Mouse (Mus musculus) embryonic facial prominence, embryonic 15.5 days (tissue): ENCODE results near the gene Eif3m. TPM values are rescaled to one million over a fixed set of nuclear protein-coding genes. Genes with fewer than 3 reads are reported as not detected.

ENCODE experiments used
- ATAC-seq: fragments of 200-750 bp; cut with Nextera tagmentation; 2 replicates; pipeline ENCODE4 v1.8.0; 2017; ENCODE audit warnings: low read depth, moderate TSS enrichment; ENCODE audit not compliant: insufficient number of reproducible peaks, low FRiP score, low TSS enrichment
- H3K27ac ChIP-seq: fragments of 300-500 bp; sonication (generic); replicated peaks from 2 replicates; pipeline ENCODE4 v1.5.1; 2015; ENCODE audit warnings: mild to moderate bottlenecking, inconsistent platforms
- H3K27me3 ChIP-seq: fragments of 300-500 bp; sonication (generic); 2 replicates; pipeline ENCODE4 v1.6.1; 2015; ENCODE audit warnings: inconsistent platforms
- H3K36me3 ChIP-seq: fragments of 300-500 bp; sonication (generic); 2 replicates; pipeline ENCODE4 v1.6.1; 2015; ENCODE audit warnings: mild to moderate bottlenecking, inconsistent platforms
- H3K4me1 ChIP-seq: fragments of 300-500 bp; sonication (generic); 2 replicates; pipeline ENCODE4 v1.6.1; 2015; ENCODE audit warnings: inconsistent platforms
- H3K4me2 ChIP-seq: fragments of 300-500 bp; sonication (generic); replicated peaks from 2 replicates; pipeline ENCODE4 v1.6.1; 2015; ENCODE audit warnings: mild to moderate bottlenecking, inconsistent platforms
- H3K4me3 ChIP-seq: fragments of 300-500 bp; sonication (generic); replicated peaks from 2 replicates; pipeline ENCODE4 v1.5.1; 2015; ENCODE audit warnings: mild to moderate bottlenecking, inconsistent platforms
- H3K9ac ChIP-seq: fragments of 300-500 bp; sonication (generic); 2 replicates; pipeline ENCODE4 v1.6.1; 2015; ENCODE audit warnings: inconsistent platforms
- H3K9me3 ChIP-seq: fragments of 300-500 bp; sonication (generic); replicated peaks from 2 replicates; pipeline ENCODE4 v1.6.1; 2016; ENCODE audit warnings: inconsistent platforms
- WGBS: fragments of 180-500 bp; shearing (Covaris S2); methylation state at CpG from one replicate; pipeline ENCODE4 v1.1.7; 2015; 5-methylcytosine and 5-hydroxymethylcytosine counted together
- polyA plus RNA-seq: library from polyadenylated mRNA; unstranded; fragments of >200 nt; fragmentation: Nextera tagmentation; extraction: Ambion mirVana; gene quantifications from 2 replicates; pipeline ENCODE4 v1.2.1, GENCODE M21; 2015

The Eif3m gene
- polyA plus RNA-seq = 224 and 229 TPM in 2 replicates

- whole genome bisulfite sequencing = 0% methylated on average over 18 of the region's 25 CpGs
Observed at GRCm38 (mm10) chr2:105016967-105017287, at the start of gene Eif3m. Eif3m (minus strand) TSS chr2:105017080.

DNA sequence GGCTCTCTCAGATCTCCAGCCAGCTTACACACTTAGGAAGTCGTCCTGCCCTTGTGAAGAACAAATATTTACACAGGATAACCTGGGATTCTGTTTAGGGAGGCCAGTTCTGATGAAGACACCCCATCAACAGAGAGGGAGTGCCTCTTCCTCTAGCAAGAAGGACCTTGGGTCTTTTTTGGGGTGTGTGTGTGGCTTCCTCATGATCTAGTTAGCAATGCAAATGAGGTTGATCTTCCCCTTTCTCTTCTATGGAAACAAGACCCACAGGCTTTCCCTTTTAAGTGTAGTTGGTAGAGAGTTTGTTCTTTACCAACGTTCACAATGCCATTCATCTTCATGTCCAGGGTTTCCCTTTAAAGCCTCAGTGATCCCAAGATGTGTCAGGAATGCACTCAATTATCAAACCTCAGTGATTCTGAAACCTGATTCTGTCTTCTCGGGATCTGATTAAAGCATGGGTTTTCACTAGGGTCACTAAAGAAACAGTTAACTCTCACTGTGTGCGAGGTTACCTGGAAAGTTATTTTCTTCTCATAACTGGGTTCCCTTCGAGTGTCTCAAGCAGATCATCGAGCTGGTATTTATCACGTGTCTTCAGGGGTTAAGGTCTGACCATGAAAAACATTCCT is 46.0 kb upstream of the Eif3m start:
- Histone ChIP-seq H3K36me3 (no peaks in the 10 kb centered on the region), H3K4me1 (no peaks in the 10 kb centered on the region), H3K27ac (no peak overlapping the region), H3K4me3 (no peak overlapping the region), H3K27me3 (no peaks in the 10 kb centered on the region), H3K4me2 (no peak overlapping the region), H3K9ac (no peak overlapping the region), H3K9me3 (no peaks in the 10 kb centered on the region)
- no peak for ATAC-seq
- WGBS = 52% methylated on average over 7 of the region's 7 CpGs

More at GRCm38 (mm10) chr2:105016967-105017287, at the start of gene Eif3m:
- H3K9ac ChIP-seq = peak within 1 kb of the TSS; percentile 91
- peaks cover 8% of the 10 kb centered on the region for H3K4me1 ChIP-seq
- no peaks in the 10 kb centered on the region for H3K9me3 ChIP-seq
- peak within 1 kb of the TSS; percentile 59 for H3K4me2 ChIP-seq
- H3K4me3 ChIP-seq = peak within 1 kb of the TSS; percentile 89
- H3K27ac ChIP-seq = peak within 1 kb of the TSS; percentile 75
- peaks cover 19% of the 10 kb centered on the region for H3K36me3 ChIP-seq
- no peaks in the 10 kb centered on the region for H3K27me3 ChIP-seq
- peak; percentile 99 for ATAC-seq

- Histone ChIP-seq H3K36me3 (no peaks in the 10 kb centered on the region), H3K9me3 (no peaks in the 10 kb centered on the region), H3K27ac (no peak overlapping the region), H3K4me2 (no peak overlapping the region), H3K4me3 (no peak overlapping the region), H3K4me1 (no peaks in the 10 kb centered on the region), H3K27me3 (no peaks in the 10 kb centered on the region), H3K9ac (no peak overlapping the region)
- ATAC-seq = no peak
- WGBS = 75% methylated on average over 7 of the region's 7 CpGs
Observed at GRCm38 (mm10) chr2:105058577-105059116, 41.8 kb upstream of the Eif3m start.

- H3K36me3 ChIP-seq = no peaks in the 10 kb centered on the region
- H3K4me2 ChIP-seq = no peak overlapping the region
- no peak for ATAC-seq
- H3K4me3 ChIP-seq = no peak overlapping the region
- no peaks in the 10 kb centered on the region for H3K4me1 ChIP-seq
- no peaks in the 10 kb centered on the region for H3K27me3 ChIP-seq
- H3K9ac ChIP-seq = no peak overlapping the region
- H3K9me3 ChIP-seq = no peaks in the 10 kb centered on the region
- no peak overlapping the region for H3K27ac ChIP-seq
- WGBS = 88% methylated on average over 1 of the region's 1 CpGs
Observed at GRCm38 (mm10) chr2:105055529-105055928, 38.6 kb upstream of the Eif3m start.

DNA sequence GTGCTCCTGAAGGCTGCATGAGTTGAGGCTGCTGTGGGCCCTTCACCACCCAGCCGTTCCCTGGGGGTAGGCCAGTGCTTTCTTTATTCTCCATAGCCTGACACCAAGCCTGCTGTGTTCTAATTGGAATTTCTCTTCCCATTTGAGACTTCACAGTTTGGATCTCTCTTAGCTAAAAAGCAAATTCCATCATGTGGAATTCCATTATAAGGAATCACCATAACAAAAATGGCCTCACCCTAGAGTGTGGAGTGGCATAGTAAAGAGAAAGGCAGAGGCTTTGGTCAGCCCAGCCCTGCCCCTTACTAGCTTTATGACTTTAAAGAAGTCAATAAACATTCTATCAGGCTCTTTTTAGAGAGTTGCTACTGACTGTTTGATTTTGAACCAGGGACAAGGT is 31.4 kb upstream of the Eif3m start:
- no peak overlapping the region for H3K4me2 ChIP-seq
- 61% methylated on average over 1 of the region's 1 CpGs for WGBS
- ATAC-seq = no peak

GRCm38 (mm10) chr2:105043152-105043551 is 26.3 kb upstream of the Eif3m start:
- ATAC-seq = no peak
- Histone ChIP-seq H3K4me1 (no peaks in the 10 kb centered on the region), H3K27ac (no peak overlapping the region), H3K4me2 (no peak overlapping the region), H3K27me3 (no peaks in the 10 kb centered on the region), H3K9me3 (no peaks in the 10 kb centered on the region), H3K36me3 (no peaks in the 10 kb centered on the region), H3K4me3 (no peak overlapping the region), H3K9ac (no peak overlapping the region)
- 76% methylated on average over 4 of the region's 4 CpGs for WGBS

More for the DNA sequence above, 31.4 kb upstream of the Eif3m start:
- Histone ChIP-seq H3K27me3 (no peaks in the 10 kb centered on the region), H3K9me3 (no peaks in the 10 kb centered on the region), H3K4me1 (no peaks in the 10 kb centered on the region), H3K36me3 (no peaks in the 10 kb centered on the region), H3K27ac (no peak overlapping the region), H3K9ac (no peak overlapping the region), H3K4me3 (no peak overlapping the region)

DNA sequence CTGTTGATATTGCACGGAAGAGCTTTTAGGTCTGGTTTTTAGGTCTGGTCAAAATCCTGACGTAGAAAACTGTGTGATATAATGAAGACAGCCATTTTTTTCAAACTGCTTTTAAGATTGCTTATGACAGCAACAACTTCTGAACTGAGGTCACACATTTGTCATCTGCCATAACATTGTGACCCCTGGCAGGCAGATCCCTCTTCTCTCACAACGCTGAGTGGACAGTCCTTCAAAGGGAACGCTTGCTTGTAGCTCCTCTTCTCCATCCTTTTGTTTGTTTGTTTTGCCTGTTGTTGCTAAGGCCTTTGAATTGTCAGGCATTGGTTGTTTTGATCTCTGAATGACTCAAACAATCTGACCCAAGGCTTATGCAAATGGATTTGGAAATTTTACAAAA is 24.0 kb upstream of the Eif3m start:
- Histone ChIP-seq H3K9me3 (no peaks in the 10 kb centered on the region), H3K9ac (no peak overlapping the region), H3K27me3 (no peaks in the 10 kb centered on the region), H3K27ac (no peak overlapping the region), H3K4me1 (no peaks in the 10 kb centered on the region), H3K4me2 (no peak overlapping the region), H3K36me3 (no peaks in the 10 kb centered on the region), H3K4me3 (no peak overlapping the region)
- ATAC-seq = no peak
- 73% methylated on average over 4 of the region's 4 CpGs for WGBS

GRCm38 (mm10) chr2:105038879-105039278 is 22.0 kb upstream of the Eif3m start:
- Histone ChIP-seq H3K4me2 (no peak overlapping the region), H3K27me3 (no peaks in the 10 kb centered on the region), H3K4me1 (no peaks in the 10 kb centered on the region), H3K27ac (no peak overlapping the region), H3K36me3 (no peaks in the 10 kb centered on the region), H3K9ac (no peak overlapping the region), H3K4me3 (no peak overlapping the region), H3K9me3 (no peaks in the 10 kb centered on the region)
- 94% methylated on average over 5 of the region's 5 CpGs for WGBS
- ATAC-seq = no peak

DNA sequence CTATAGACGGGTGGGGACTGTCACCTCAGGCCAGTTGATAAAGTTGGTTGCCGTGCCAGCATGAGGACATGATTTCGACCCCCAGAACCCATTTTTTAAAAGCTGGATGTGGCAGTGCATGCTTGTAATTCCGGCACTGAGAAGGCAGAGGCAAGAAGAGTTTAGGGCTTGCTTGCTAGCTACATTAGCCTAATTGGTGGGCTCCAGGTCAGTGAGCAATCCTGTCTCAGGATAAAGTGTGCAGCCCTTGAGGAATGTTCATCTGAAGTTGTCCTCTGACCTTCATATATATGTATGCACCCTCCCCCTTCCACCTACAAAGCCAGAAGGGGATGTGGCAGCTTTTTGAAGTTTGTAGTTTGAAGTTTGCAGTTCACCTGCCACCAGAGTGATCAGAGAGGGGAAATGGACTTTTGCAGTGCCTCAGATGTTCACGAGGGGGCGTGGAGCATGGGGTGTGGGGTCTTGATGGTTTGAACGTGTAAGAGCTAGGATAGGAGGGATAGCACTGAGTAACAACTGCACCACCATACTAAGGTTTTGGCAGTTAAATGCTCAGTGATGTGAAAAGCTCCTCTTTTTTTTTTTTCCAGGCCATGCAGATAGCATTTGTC is 21.2 kb upstream of the Eif3m start:
- no peak overlapping the region for H3K4me3 ChIP-seq
- ATAC-seq = no peak
- 70% methylated on average over 7 of the region's 7 CpGs for WGBS
- no peak overlapping the region for H3K27ac ChIP-seq
- no peak overlapping the region for H3K9ac ChIP-seq
- H3K4me1 ChIP-seq = no peaks in the 10 kb centered on the region
- no peaks in the 10 kb centered on the region for H3K9me3 ChIP-seq
- no peaks in the 10 kb centered on the region for H3K27me3 ChIP-seq
- H3K4me2 ChIP-seq = no peak overlapping the region
- H3K36me3 ChIP-seq = no peaks in the 10 kb centered on the region

GRCm38 (mm10) chr2:105036401-105037070 is 19.7 kb upstream of the Eif3m start:
- Histone ChIP-seq H3K4me1 (no peaks in the 10 kb centered on the region), H3K9me3 (no peaks in the 10 kb centered on the region), H3K4me3 (no peak overlapping the region), H3K4me2 (no peak overlapping the region), H3K27ac (no peak overlapping the region), H3K27me3 (no peaks in the 10 kb centered on the region), H3K36me3 (no peaks in the 10 kb centered on the region), H3K9ac (no peak overlapping the region)
- no peak for ATAC-seq
- 76% methylated on average over 11 of the region's 11 CpGs for WGBS

DNA sequence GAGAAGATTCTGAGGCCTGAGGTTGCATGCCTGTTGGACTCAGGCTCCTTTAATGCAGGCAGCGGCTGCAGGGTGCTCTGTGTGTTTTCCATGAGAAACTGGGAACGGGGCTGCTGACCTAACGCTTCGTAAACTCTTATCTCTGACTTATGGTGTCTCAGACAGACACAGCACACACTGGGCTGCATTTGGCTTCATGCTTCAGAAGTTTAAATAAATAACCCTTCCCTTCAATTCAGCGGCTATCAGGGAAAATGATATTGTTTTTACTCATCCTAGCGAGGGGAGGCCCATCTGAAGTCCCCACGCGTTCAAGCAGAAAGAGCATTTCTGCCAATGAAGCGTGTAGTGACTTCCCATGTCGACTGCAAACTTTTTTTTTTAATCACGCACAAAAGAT is 19.1 kb upstream of the Eif3m start:
- Histone ChIP-seq H3K27me3 (no peaks in the 10 kb centered on the region), H3K4me1 (no peaks in the 10 kb centered on the region), H3K4me3 (no peak overlapping the region), H3K4me2 (no peak overlapping the region), H3K9ac (no peak overlapping the region), H3K9me3 (no peaks in the 10 kb centered on the region), H3K36me3 (no peaks in the 10 kb centered on the region), H3K27ac (no peak overlapping the region)
- WGBS = 80% methylated on average over 11 of the region's 11 CpGs
- no peak for ATAC-seq
